Mouse (Mus musculus): ENCODE measurements at regions not wholly inside any gene's neighbourhood (a gene's known extent, or its start where the extent isn't known, plus 50 kb on each side); places are given as distances from the start of the nearest gene placed in this dataset.
"Not testable (repeated sequence)": the region's sequence is repeated elsewhere in the genome, so short reads cannot be mapped to it uniquely, and the experiment has no call there.

GRCm38 (mm10) chr15:19242962-19243361, 424.2 kb downstream of the Cdh10 start:
- not testable (repeated sequence) for H3K4me2 ChIP-seq (ENCODE audit: low read depth, low read length); H3K27me3 ChIP-seq (ENCODE audit: control insufficient read depth, insufficient read depth, low read length); H3K9ac ChIP-seq (ENCODE audit: low read length); H3K4me1 ChIP-seq (ENCODE audit: control insufficient read depth, insufficient read depth, low read length); H3K36me3 ChIP-seq (ENCODE audit: control insufficient read depth, insufficient read depth); H3K4me3 ChIP-seq (ENCODE audit: low read length); H3K9me3 ChIP-seq (replicated peaks; ENCODE audit: control insufficient read depth, low read length); H3K27ac ChIP-seq (ENCODE audit: low read length); ATAC-seq (replicated peaks; ENCODE audit: extremely low read depth, insufficient read depth, low FRiP score)
- 39% methylated on average over 2 of the region's 2 CpGs for WGBS

GRCm38 (mm10) chr15:19247489-19247888, 428.7 kb downstream of the Cdh10 start:
- Histone ChIP-seq H3K9ac (ENCODE audit: low read length) (no peak overlapping the region), H3K4me3 (ENCODE audit: low read length) (no peak overlapping the region), H3K4me1 (ENCODE audit: control insufficient read depth, insufficient read depth, low read length) (no peaks in the 10 kb centered on the region), H3K27me3 (ENCODE audit: control insufficient read depth, insufficient read depth, low read length) (no peaks in the 10 kb centered on the region), H3K36me3 (ENCODE audit: control insufficient read depth, insufficient read depth) (no peaks in the 10 kb centered on the region), H3K27ac (ENCODE audit: low read length) (no peak overlapping the region), H3K4me2 (ENCODE audit: low read depth, low read length) (no peak overlapping the region), H3K9me3 (replicated peaks; ENCODE audit: control insufficient read depth, low read length) (no peaks in the 10 kb centered on the region)
- 67% methylated on average over 4 of the region's 4 CpGs for WGBS
- ATAC-seq (replicated peaks; ENCODE audit: extremely low read depth, insufficient read depth, low FRiP score): no peak

- H3K4me3 ChIP-seq (ENCODE audit: low read length): no peak overlapping the region
- H3K4me1 ChIP-seq (ENCODE audit: control insufficient read depth, insufficient read depth, low read length): no peaks in the 10 kb centered on the region
- H3K9ac ChIP-seq (ENCODE audit: low read length): no peak overlapping the region
- ATAC-seq (replicated peaks; ENCODE audit: extremely low read depth, insufficient read depth, low FRiP score): no peak
- no peaks in the 10 kb centered on the region for H3K27me3 ChIP-seq (ENCODE audit: control insufficient read depth, insufficient read depth, low read length)
- 48% methylated on average over 10 of the region's 10 CpGs for WGBS
- no peak overlapping the region for H3K27ac ChIP-seq (ENCODE audit: low read length)
- no peaks in the 10 kb centered on the region for H3K36me3 ChIP-seq (ENCODE audit: control insufficient read depth, insufficient read depth)
- no peaks in the 10 kb centered on the region for H3K9me3 ChIP-seq (replicated peaks; ENCODE audit: control insufficient read depth, low read length)
- H3K4me2 ChIP-seq (ENCODE audit: low read depth, low read length): peak overlapping the region; percentile 47
Observed at GRCm38 (mm10) chr15:19275968-19276826, 457.4 kb downstream of the Cdh10 start.

GRCm38 (mm10) chr15:19316380-19316779, 497.6 kb downstream of the Cdh10 start:
- 78% methylated on average over 1 of the region's 1 CpGs for WGBS
- no peak overlapping the region for H3K27ac ChIP-seq (ENCODE audit: low read length)

GRCm38 (mm10) chr15:19356322-19356721, 537.6 kb downstream of the Cdh10 start:
- no peak for ATAC-seq (replicated peaks; ENCODE audit: extremely low read depth, insufficient read depth, low FRiP score)

More at GRCm38 (mm10) chr15:19316380-19316779, 497.6 kb downstream of the Cdh10 start:
- ATAC-seq (replicated peaks; ENCODE audit: extremely low read depth, insufficient read depth, low FRiP score): no peak
- Histone ChIP-seq H3K4me1 (ENCODE audit: control insufficient read depth, insufficient read depth, low read length) (no peaks in the 10 kb centered on the region), H3K9ac (ENCODE audit: low read length) (no peak overlapping the region), H3K27me3 (ENCODE audit: control insufficient read depth, insufficient read depth, low read length) (no peaks in the 10 kb centered on the region), H3K4me3 (ENCODE audit: low read length) (no peak overlapping the region), H3K9me3 (replicated peaks; ENCODE audit: control insufficient read depth, low read length) (no peaks in the 10 kb centered on the region), H3K4me2 (ENCODE audit: low read depth, low read length) (no peak overlapping the region), H3K36me3 (ENCODE audit: control insufficient read depth, insufficient read depth) (no peaks in the 10 kb centered on the region)

GRCm38 (mm10) chr15:19360650-19361049, 541.9 kb downstream of the Cdh10 start:
- Histone ChIP-seq H3K9me3 (replicated peaks; ENCODE audit: control insufficient read depth, low read length) (no peaks in the 10 kb centered on the region), H3K27me3 (ENCODE audit: control insufficient read depth, insufficient read depth, low read length) (no peaks in the 10 kb centered on the region), H3K4me2 (ENCODE audit: low read depth, low read length) (no peak overlapping the region), H3K27ac (ENCODE audit: low read length) (no peak overlapping the region), H3K4me3 (ENCODE audit: low read length) (no peak overlapping the region), H3K4me1 (ENCODE audit: control insufficient read depth, insufficient read depth, low read length) (no peaks in the 10 kb centered on the region), H3K9ac (ENCODE audit: low read length) (no peak overlapping the region), H3K36me3 (ENCODE audit: control insufficient read depth, insufficient read depth) (no peaks in the 10 kb centered on the region)
- no peak for ATAC-seq (replicated peaks; ENCODE audit: extremely low read depth, insufficient read depth, low FRiP score)
- 24% methylated on average over 3 of the region's 3 CpGs for whole genome bisulfite sequencing

More at GRCm38 (mm10) chr15:19356322-19356721, 537.6 kb downstream of the Cdh10 start:
- H3K4me2 ChIP-seq (ENCODE audit: low read depth, low read length): no peak overlapping the region
- H3K27ac ChIP-seq (ENCODE audit: low read length): no peak overlapping the region
- no peaks in the 10 kb centered on the region for H3K36me3 ChIP-seq (ENCODE audit: control insufficient read depth, insufficient read depth)
- no peaks in the 10 kb centered on the region for H3K27me3 ChIP-seq (ENCODE audit: control insufficient read depth, insufficient read depth, low read length)
- H3K4me1 ChIP-seq (ENCODE audit: control insufficient read depth, insufficient read depth, low read length): no peaks in the 10 kb centered on the region
- 75% methylated on average over 1 of the region's 1 CpGs for WGBS
- H3K4me3 ChIP-seq (ENCODE audit: low read length): no peak overlapping the region
- H3K9me3 ChIP-seq (replicated peaks; ENCODE audit: control insufficient read depth, low read length): no peaks in the 10 kb centered on the region
- no peak overlapping the region for H3K9ac ChIP-seq (ENCODE audit: low read length)

GRCm38 (mm10) chr15:19389951-19390350, 571.2 kb downstream of the Cdh10 start:
- no peak for ATAC-seq (replicated peaks; ENCODE audit: extremely low read depth, insufficient read depth, low FRiP score)
- Histone ChIP-seq H3K27me3 (ENCODE audit: control insufficient read depth, insufficient read depth, low read length) (no peaks in the 10 kb centered on the region), H3K27ac (ENCODE audit: low read length) (no peak overlapping the region), H3K4me2 (ENCODE audit: low read depth, low read length) (no peak overlapping the region), H3K4me3 (ENCODE audit: low read length) (no peak overlapping the region), H3K9ac (ENCODE audit: low read length) (no peak overlapping the region), H3K4me1 (ENCODE audit: control insufficient read depth, insufficient read depth, low read length) (no peaks in the 10 kb centered on the region), H3K36me3 (ENCODE audit: control insufficient read depth, insufficient read depth) (no peaks in the 10 kb centered on the region), H3K9me3 (replicated peaks; ENCODE audit: control insufficient read depth, low read length) (no peaks in the 10 kb centered on the region)
- 73% methylated on average over 4 of the region's 4 CpGs for whole genome bisulfite sequencing

- no peaks in the 10 kb centered on the region for H3K27me3 ChIP-seq (ENCODE audit: control insufficient read depth, insufficient read depth, low read length)
- WGBS: 78% methylated on average over 6 of the region's 6 CpGs
- no peak overlapping the region for H3K4me2 ChIP-seq (ENCODE audit: low read depth, low read length)
- H3K4me1 ChIP-seq (ENCODE audit: control insufficient read depth, insufficient read depth, low read length): no peaks in the 10 kb centered on the region
- no peak overlapping the region for H3K9ac ChIP-seq (ENCODE audit: low read length)
- H3K27ac ChIP-seq (ENCODE audit: low read length): no peak overlapping the region
- H3K36me3 ChIP-seq (ENCODE audit: control insufficient read depth, insufficient read depth): no peaks in the 10 kb centered on the region
- no peak for ATAC-seq (replicated peaks; ENCODE audit: extremely low read depth, insufficient read depth, low FRiP score)
- no peak overlapping the region for H3K4me3 ChIP-seq (ENCODE audit: low read length)
- no peaks in the 10 kb centered on the region for H3K9me3 ChIP-seq (replicated peaks; ENCODE audit: control insufficient read depth, low read length)
Observed at GRCm38 (mm10) chr15:19391250-19391982, 572.7 kb downstream of the Cdh10 start.

GRCm38 (mm10) chr15:19395681-19396080, 576.9 kb downstream of the Cdh10 start:
- ATAC-seq (replicated peaks; ENCODE audit: extremely low read depth, insufficient read depth, low FRiP score): no peak
- Histone ChIP-seq H3K36me3 (ENCODE audit: control insufficient read depth, insufficient read depth) (no peaks in the 10 kb centered on the region), H3K9ac (ENCODE audit: low read length) (no peak overlapping the region), H3K4me3 (ENCODE audit: low read length) (no peak overlapping the region), H3K27ac (ENCODE audit: low read length) (no peak overlapping the region), H3K27me3 (ENCODE audit: control insufficient read depth, insufficient read depth, low read length) (no peaks in the 10 kb centered on the region), H3K4me2 (ENCODE audit: low read depth, low read length) (no peak overlapping the region), H3K4me1 (ENCODE audit: control insufficient read depth, insufficient read depth, low read length) (no peaks in the 10 kb centered on the region), H3K9me3 (replicated peaks; ENCODE audit: control insufficient read depth, low read length) (no peaks in the 10 kb centered on the region)
- 91% methylated on average over 1 of the region's 1 CpGs for WGBS
